Mouse (Mus musculus) lung, postnatal 4 days (tissue): ENCODE results near the gene Mup16.
"Not testable (repeated sequence)": the region's sequence is repeated elsewhere in the genome, so short reads cannot be mapped to it uniquely, and the experiment has no call there.

Source experiments
- DNase-seq, 2 experiments: peaks; one replicate each; pipeline ENCODE4 v3.0.0; 2021

Gene Mup16

GRCm38 (mm10) chr4:61519431-61519830 is at the start of gene Mup16:
TSS of gene Mup16 (minus strand) at chr4:61519531.
- not testable (repeated sequence) for DNase-seq

GRCm38 (mm10) chr4:61555887-61556286 is 36.6 kb upstream of the Mup16 start:
- DNase-seq = not testable (repeated sequence)
